Mouse (Mus musculus): ENCODE measurements around the gene Kap. TPM values are rescaled to one million over a fixed set of nuclear protein-coding genes. Genes with fewer than 3 reads are reported as not detected.
"Not testable (repeated sequence)": the region's sequence is repeated elsewhere in the genome, so short reads cannot be mapped to it uniquely, and the experiment has no call there.

Gene Kap
- total RNA-seq (2021), result not detected
- long read RNA-seq, experiment 1, result 0 reads
- long read RNA-seq, experiment 2, result 0 reads

- DNase-seq (ENCODE audit: low spot score in 2 of 2), result no peak
Observed at GRCm38 (mm10) chr6:133853526-133853925, at the start of gene Kap. Gene Kap, minus strand, starts transcription at chr6:133853762.

GRCm38 (mm10) chr6:133885871-133886415, 32.4 kb upstream of the Kap start:
- DNase-seq (ENCODE audit: low spot score in 2 of 2), result no peak

GRCm38 (mm10) chr6:133883446-133883985, 30.0 kb upstream of the Kap start:
- no peak for DNase-seq (ENCODE audit: low spot score in 2 of 2)

GRCm38 (mm10) chr6:133875906-133876462, 22.4 kb upstream of the Kap start:
- DNase-seq (ENCODE audit: low spot score in 2 of 2), result peak; percentile 27 to 71

- DNase-seq (ENCODE audit: low spot score in 2 of 2), result no peak
Observed at GRCm38 (mm10) chr6:133872667-133873066, 19.1 kb upstream of the Kap start.

GRCm38 (mm10) chr6:133871131-133871530, 17.6 kb upstream of the Kap start:
- DNase-seq (ENCODE audit: low spot score in 2 of 2), result no peak

- no peak for DNase-seq (ENCODE audit: low spot score in 2 of 2)
Observed at GRCm38 (mm10) chr6:133868381-133868780, 14.8 kb upstream of the Kap start.

- no peak for DNase-seq (ENCODE audit: low spot score in 2 of 2)
Observed at GRCm38 (mm10) chr6:133855871-133856270, 2.3 kb upstream of the Kap start.

- no peak for DNase-seq (ENCODE audit: low spot score in 2 of 2)
Observed at GRCm38 (mm10) chr6:133849359-133849758, 4.2 kb downstream of the Kap start.

- not testable (repeated sequence) for DNase-seq (ENCODE audit: low spot score in 2 of 2)
Observed at GRCm38 (mm10) chr6:133848861-133849260, 4.7 kb downstream of the Kap start.

GRCm38 (mm10) chr6:133838296-133838995, 15.1 kb downstream of the Kap start:
- not testable (repeated sequence) for DNase-seq (ENCODE audit: low spot score in 2 of 2)

- peak in 1 of 2 experiments; percentile 0 for DNase-seq (ENCODE audit: low spot score in 2 of 2)
Observed at GRCm38 (mm10) chr6:133812342-133812741, 41.2 kb downstream of the Kap start.

Other genes with a start within 250 kb of the Kap start
- gene Etv6, start 181.9 kb upstream of the Kap start, total RNA-seq (2021), result 10 to 100 TPM; 11.4 to 11.8 TPM

Data from layer of hippocampus, postnatal 14 days (tissue).